Mouse (Mus musculus) heart, embryonic 12.5 days (tissue): Measurements from ENCODE around the gene Mroh3. TPM values are rescaled to one million over a fixed set of nuclear protein-coding genes. Genes with fewer than 3 reads are reported as not detected.

ENCODE experiments used
- ATAC-seq: fragments of 200-750 bp; cut with Nextera tagmentation; 2 replicates; pipeline ENCODE4 v1.8.0; 2017; ENCODE audit warnings: moderate TSS enrichment, moderate library complexity; ENCODE audit not compliant: insufficient number of reproducible peaks, low FRiP score
- H3K27ac ChIP-seq: fragments of 300-500 bp; sonication (generic); 2 replicates; pipeline ENCODE4 v1.5.1; 2016; ENCODE audit warnings: mild to moderate bottlenecking, moderate library complexity; ENCODE audit not compliant: poor library complexity, severe bottlenecking
- H3K27me3 ChIP-seq: fragments of 300-500 bp; sonication (generic); replicated peaks from 2 replicates; pipeline ENCODE4 v1.6.1; 2016; ENCODE audit warnings: mild to moderate bottlenecking, moderate library complexity
- H3K36me3 ChIP-seq: fragments of 300-500 bp; sonication (generic); 2 replicates; pipeline ENCODE4 v1.6.1; 2016; ENCODE audit warnings: mild to moderate bottlenecking, moderate library complexity
- H3K4me1 ChIP-seq: fragments of 300-500 bp; sonication (generic); replicated peaks from 2 replicates; pipeline ENCODE4 v1.6.1; 2016; ENCODE audit warnings: mild to moderate bottlenecking
- H3K4me2 ChIP-seq: fragments of 300-500 bp; sonication (generic); 2 replicates; pipeline ENCODE4 v1.6.1; 2016; ENCODE audit warnings: mild to moderate bottlenecking, moderate library complexity
- H3K4me3 ChIP-seq: fragments of 300-500 bp; sonication (generic); 2 replicates; pipeline ENCODE4 v1.5.1; 2016; ENCODE audit warnings: mild to moderate bottlenecking
- H3K9ac ChIP-seq: fragments of 300-500 bp; sonication (generic); 2 replicates; pipeline ENCODE4 v1.6.1; 2016; ENCODE audit warnings: mild to moderate bottlenecking, moderate library complexity
- H3K9me3 ChIP-seq: fragments of 300-500 bp; sonication (generic); replicated peaks from 2 replicates; pipeline ENCODE4 v1.6.1; 2016; ENCODE audit warnings: mild to moderate bottlenecking, moderate library complexity
- WGBS: fragments of 180-500 bp; shearing (Covaris S2); methylation state at CpG from one replicate; pipeline ENCODE4 v1.1.7; 2016; 5-methylcytosine and 5-hydroxymethylcytosine counted together
- polyA plus RNA-seq: library from polyadenylated mRNA; unstranded; fragments of >200 nt; fragmentation: Nextera tagmentation; extraction: Ambion mirVana; gene quantifications from 2 replicates; pipeline ENCODE4 v1.2.1, GENCODE M21; 2016

The Mroh3 gene
- polyA plus RNA-seq, 1 experiment from 2014 or later, result not detected

- Histone ChIP-seq H3K4me3 (no peak overlapping the region), H3K27me3 (0 out of 2 replicates have a peak, but pooled peaks cover 4% of the 10 kb centered on the region), H3K9ac (no peak overlapping the region), H3K9me3 (no peaks in the 10 kb centered on the region), H3K27ac (no peak overlapping the region), H3K4me2 (no peak overlapping the region), H3K36me3 (peaks cover 13% of the 10 kb centered on the region; the same call in 1 of the 2 replicates), H3K4me1 (peaks cover 29% of the 10 kb centered on the region)
- ATAC-seq, result no peak
- 68% methylated on average over 2 of the region's 2 CpGs for WGBS
These were observed 35.5 kb downstream of the Mroh3 start for GRCm38 (mm10) chr1:136177085-136177484.

GRCm38 (mm10) chr1:136175183-136175582, 37.4 kb downstream of the Mroh3 start:
- H3K4me3 ChIP-seq, result no peak overlapping the region
- peaks cover 29% of the 10 kb centered on the region for H3K4me1 ChIP-seq
- no peak for ATAC-seq
- no peak overlapping the region for H3K4me2 ChIP-seq
- H3K27me3 ChIP-seq, result 0 out of 2 replicates have a peak, but pooled peaks cover 9% of the 10 kb centered on the region
- WGBS, result 31% methylated on average over 6 of the region's 6 CpGs
- H3K9ac ChIP-seq, result no peak overlapping the region
- H3K27ac ChIP-seq, result no peak overlapping the region
- no peaks in the 10 kb centered on the region for H3K9me3 ChIP-seq
- H3K36me3 ChIP-seq, result peaks cover 23% of the 10 kb centered on the region; the same call in 1 of the 2 replicates

DNA sequence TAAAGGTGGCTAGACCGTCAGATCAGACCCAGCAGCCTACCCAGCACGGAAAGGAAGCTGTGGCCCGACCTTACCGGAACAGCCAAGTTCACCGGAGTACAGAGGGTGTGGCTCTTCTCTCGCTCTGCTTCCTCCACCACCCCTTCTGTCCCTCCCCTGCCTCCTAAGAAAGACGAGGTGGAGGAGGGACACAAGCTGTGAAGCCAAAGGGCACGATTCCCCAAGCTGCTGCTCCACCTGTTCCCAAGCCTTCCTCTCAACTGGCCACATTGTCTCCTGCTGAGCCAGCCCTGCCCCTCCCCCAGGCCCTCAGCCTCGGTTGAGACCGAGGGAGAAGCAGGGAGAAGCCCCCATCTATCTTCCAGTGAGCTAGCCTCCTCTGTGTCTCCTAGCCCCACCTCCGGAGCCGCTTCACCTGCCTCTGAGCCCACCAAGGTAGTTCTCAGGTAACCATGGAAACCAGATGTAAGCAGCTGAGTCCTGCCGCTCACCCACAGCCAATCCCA, 38.5 kb downstream of the Mroh3 start:
- WGBS, result 29% methylated on average over 13 of the region's 13 CpGs
- Histone ChIP-seq H3K27ac (no peak overlapping the region), H3K4me1 (peaks cover 29% of the 10 kb centered on the region), H3K4me2 (0 out of 2 replicates have a peak overlapping the region, but pooled peaks have one; percentile 2), H3K9me3 (no peaks in the 10 kb centered on the region), H3K36me3 (peaks cover 23% of the 10 kb centered on the region; the same call in 1 of the 2 replicates), H3K27me3 (0 out of 2 replicates have a peak, but pooled peaks cover 9% of the 10 kb centered on the region), H3K4me3 (no peak overlapping the region), H3K9ac (no peak overlapping the region)
- no peak for ATAC-seq

DNA sequence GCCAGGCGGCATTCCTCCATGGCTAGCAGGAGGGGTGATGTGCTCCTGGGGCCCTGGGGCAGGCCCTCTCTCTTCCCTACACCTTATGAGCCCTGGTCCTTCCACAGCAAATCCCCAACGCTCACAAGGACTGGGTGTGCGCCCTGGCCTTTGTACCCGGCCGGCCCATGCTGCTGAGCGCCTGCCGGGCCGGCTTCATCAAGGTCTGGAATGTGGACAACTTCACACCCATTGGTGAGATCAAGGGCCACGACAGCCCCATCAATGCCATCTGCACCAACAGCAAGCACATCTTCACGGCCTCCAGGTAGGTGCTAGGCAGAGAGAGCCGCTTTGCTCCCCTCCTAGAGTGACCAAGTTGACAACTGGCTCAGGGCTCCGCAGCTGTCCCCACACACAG, 39.9 kb downstream of the Mroh3 start:
- 54% methylated on average over 12 of the region's 12 CpGs for WGBS
- H3K4me1 ChIP-seq, result peaks cover 22% of the 10 kb centered on the region
- no peak overlapping the region for H3K4me3 ChIP-seq
- no peak for ATAC-seq
- no peak overlapping the region for H3K9ac ChIP-seq
- no peak overlapping the region for H3K27ac ChIP-seq
- H3K4me2 ChIP-seq, result no peak overlapping the region
- H3K27me3 ChIP-seq, result 0 out of 2 replicates have a peak, but pooled peaks cover 9% of the 10 kb centered on the region
- peaks cover 23% of the 10 kb centered on the region; the same call in 1 of the 2 replicates for H3K36me3 ChIP-seq
- no peaks in the 10 kb centered on the region for H3K9me3 ChIP-seq

GRCm38 (mm10) chr1:136170109-136170508, 42.5 kb downstream of the Mroh3 start:
- Histone ChIP-seq H3K4me2 (peak overlapping the region; percentile 27), H3K36me3 (peaks cover 22% of the 10 kb centered on the region; the same call in 1 of the 2 replicates), H3K4me3 (no peak overlapping the region), H3K9me3 (no peaks in the 10 kb centered on the region), H3K9ac (no peak overlapping the region), H3K4me1 (peaks cover 22% of the 10 kb centered on the region), H3K27ac (no peak overlapping the region), H3K27me3 (0 out of 2 replicates have a peak, but pooled peaks cover 9% of the 10 kb centered on the region)
- peak; percentile 56; the same call in 1 of the 2 replicates for ATAC-seq
- 9% methylated on average over 5 of the region's 5 CpGs for WGBS

DNA sequence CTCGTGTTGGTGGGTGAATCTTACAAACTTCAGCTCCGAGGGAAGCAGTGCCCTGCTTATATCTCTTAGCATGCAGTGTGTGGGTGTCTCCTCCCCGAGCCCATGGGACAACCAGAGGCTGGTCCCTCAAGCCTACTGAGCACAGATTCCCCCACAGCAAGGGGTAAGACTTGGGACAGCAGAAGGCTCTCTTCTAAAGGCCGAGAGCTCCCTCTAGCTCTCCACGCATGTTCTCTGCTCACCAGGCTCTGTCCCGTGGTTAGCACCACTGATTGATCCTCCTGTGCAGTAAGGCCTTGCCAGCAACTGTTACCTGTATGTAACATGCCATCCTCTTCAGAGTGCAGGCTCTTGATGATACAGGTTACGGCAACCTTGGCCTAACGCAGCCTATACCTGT, 45.0 kb downstream of the Mroh3 start:
- no peak overlapping the region for H3K4me2 ChIP-seq

GRCm38 (mm10) chr1:136165436-136165835, 47.2 kb downstream of the Mroh3 start:
- H3K4me1 ChIP-seq, result no peaks in the 10 kb centered on the region; the same call in 1 of the 2 replicates
- ATAC-seq, result no peak
- H3K36me3 ChIP-seq, result peaks cover 29% of the 10 kb centered on the region
- no peak overlapping the region for H3K27ac ChIP-seq
- no peaks in the 10 kb centered on the region for H3K9me3 ChIP-seq
- no peak overlapping the region for H3K4me3 ChIP-seq
- H3K4me2 ChIP-seq, result no peak overlapping the region
- WGBS, result 64% methylated on average over 2 of the region's 2 CpGs
- H3K27me3 ChIP-seq, result no peaks in the 10 kb centered on the region
- no peak overlapping the region for H3K9ac ChIP-seq

More for the DNA sequence above, 45.0 kb downstream of the Mroh3 start:
- no peak for ATAC-seq
- WGBS, result 59% methylated on average over 8 of the region's 8 CpGs
- Histone ChIP-seq H3K9ac (no peak overlapping the region), H3K27ac (no peak overlapping the region), H3K27me3 (0 out of 2 replicates have a peak, but pooled peaks cover 5% of the 10 kb centered on the region), H3K4me3 (no peak overlapping the region), H3K9me3 (no peaks in the 10 kb centered on the region), H3K4me1 (peaks cover 5% of the 10 kb centered on the region; the same call in 1 of the 2 replicates), H3K36me3 (peaks cover 36% of the 10 kb centered on the region)

DNA sequence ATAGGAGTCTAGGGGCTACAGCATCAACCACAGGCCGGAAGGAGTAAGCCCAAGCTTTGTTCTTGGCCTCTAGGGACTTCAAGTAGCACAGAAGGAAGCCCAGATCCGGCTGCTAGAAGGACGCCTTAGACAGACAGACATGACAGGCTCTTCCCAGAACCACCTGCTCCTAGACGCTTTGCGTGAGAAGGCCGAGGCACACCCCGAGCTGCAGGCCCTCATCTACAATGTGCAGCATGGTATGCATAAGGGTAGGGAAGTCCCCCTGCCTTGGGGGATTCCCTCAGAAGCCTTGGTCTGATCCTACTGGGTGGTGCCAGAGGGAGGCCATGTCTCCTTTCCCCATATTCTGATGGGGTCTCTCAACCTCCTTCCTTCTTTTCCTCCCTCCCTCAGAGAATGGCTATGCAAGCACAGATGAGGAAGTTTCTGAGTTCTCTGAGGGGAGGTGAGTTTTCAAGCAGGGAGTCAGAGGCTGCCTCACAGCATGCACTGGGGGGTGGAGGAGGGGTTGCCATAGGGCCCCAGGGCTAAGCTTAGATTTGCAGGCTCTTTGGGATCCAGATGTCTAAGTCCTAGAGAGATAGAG, 51.2 kb downstream of the Mroh3 start:
- 90% methylated on average over 7 of the region's 7 CpGs for WGBS
- ATAC-seq, result no peak

GRCm38 (mm10) chr1:136160930-136161329, 51.7 kb downstream of the Mroh3 start:
- H3K27me3 ChIP-seq, result no peaks in the 10 kb centered on the region
- WGBS, result 79% methylated on average over 6 of the region's 6 CpGs
- no peak overlapping the region for H3K4me2 ChIP-seq
- no peak overlapping the region for H3K4me3 ChIP-seq
- peaks cover 61% of the 10 kb centered on the region for H3K36me3 ChIP-seq
- no peak for ATAC-seq
- H3K4me1 ChIP-seq, result no peaks in the 10 kb centered on the region
- H3K27ac ChIP-seq, result no peak overlapping the region
- no peaks in the 10 kb centered on the region for H3K9me3 ChIP-seq
- no peak overlapping the region for H3K9ac ChIP-seq

More for the DNA sequence above, 51.2 kb downstream of the Mroh3 start:
- Histone ChIP-seq H3K36me3 (peaks cover 60% of the 10 kb centered on the region), H3K27ac (no peak overlapping the region), H3K4me1 (no peaks in the 10 kb centered on the region), H3K27me3 (no peaks in the 10 kb centered on the region), H3K9me3 (no peaks in the 10 kb centered on the region), H3K4me3 (no peak overlapping the region), H3K4me2 (no peak overlapping the region), H3K9ac (no peak overlapping the region)

DNA sequence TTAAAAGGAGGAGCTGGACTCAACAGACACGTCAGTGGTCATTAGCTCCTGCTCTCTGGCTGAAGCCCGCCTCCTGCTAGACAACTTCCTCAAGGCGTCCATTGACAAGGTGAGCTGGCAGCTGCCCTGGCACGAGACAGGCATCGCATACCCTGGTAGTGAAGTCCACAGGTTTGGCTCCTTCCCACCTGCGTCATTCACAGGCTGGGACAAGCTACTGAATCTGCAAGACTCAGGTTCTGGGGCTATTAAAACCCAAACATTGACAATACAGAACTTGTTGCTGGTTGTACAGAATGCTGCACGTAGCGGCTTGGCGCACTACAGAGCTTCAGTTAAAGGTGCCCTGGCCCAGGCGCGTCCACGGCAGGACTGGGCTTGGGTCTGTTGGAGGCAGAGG, 52.3 kb downstream of the Mroh3 start:
- WGBS, result 83% methylated on average over 12 of the region's 12 CpGs
- no peak for ATAC-seq

GRCm38 (mm10) chr1:136159830-136160229, 52.8 kb downstream of the Mroh3 start:
- H3K4me3 ChIP-seq, result no peak overlapping the region
- no peaks in the 10 kb centered on the region for H3K4me1 ChIP-seq
- H3K9ac ChIP-seq, result no peak overlapping the region
- no peaks in the 10 kb centered on the region for H3K9me3 ChIP-seq
- H3K27ac ChIP-seq, result no peak overlapping the region
- 46% methylated on average over 12 of the region's 12 CpGs for WGBS
- H3K4me2 ChIP-seq, result peak overlapping the region; percentile 19; the same call in 1 of the 2 replicates
- ATAC-seq, result 0 out of 2 replicates have a peak, but pooled peaks have one; percentile 5
- H3K36me3 ChIP-seq, result peaks cover 55% of the 10 kb centered on the region
- no peaks in the 10 kb centered on the region for H3K27me3 ChIP-seq

More for the DNA sequence above, 52.3 kb downstream of the Mroh3 start:
- H3K27ac ChIP-seq, result no peak overlapping the region
- no peak overlapping the region for H3K4me3 ChIP-seq
- no peak overlapping the region for H3K9ac ChIP-seq
- H3K27me3 ChIP-seq, result no peaks in the 10 kb centered on the region
- no peaks in the 10 kb centered on the region for H3K9me3 ChIP-seq
- no peaks in the 10 kb centered on the region for H3K4me1 ChIP-seq
- peaks cover 55% of the 10 kb centered on the region for H3K36me3 ChIP-seq
- no peak overlapping the region for H3K4me2 ChIP-seq
